Mouse (Mus musculus) olfactory bulb, adult 2 months (tissue): ENCODE data around the gene Ppp2r5d.

ENCODE experiments used
- CTCF ChIP-seq: fragments of 200-500 bp; IDR thresholded peaks from 2 replicates; pipeline ENCODE4 v1.5.1; 2012; ENCODE audit warnings: low read depth, mild to moderate bottlenecking, low read length, moderate library complexity; ENCODE audit not compliant: insufficient read depth
- POLR2A ChIP-seq: fragments of 200-500 bp; IDR thresholded peaks from 2 replicates; pipeline ENCODE4 v1.6.1; 2012; ENCODE audit warnings: mild to moderate bottlenecking, low read depth, low read length, moderate library complexity; ENCODE audit not compliant: insufficient read depth

DNA sequence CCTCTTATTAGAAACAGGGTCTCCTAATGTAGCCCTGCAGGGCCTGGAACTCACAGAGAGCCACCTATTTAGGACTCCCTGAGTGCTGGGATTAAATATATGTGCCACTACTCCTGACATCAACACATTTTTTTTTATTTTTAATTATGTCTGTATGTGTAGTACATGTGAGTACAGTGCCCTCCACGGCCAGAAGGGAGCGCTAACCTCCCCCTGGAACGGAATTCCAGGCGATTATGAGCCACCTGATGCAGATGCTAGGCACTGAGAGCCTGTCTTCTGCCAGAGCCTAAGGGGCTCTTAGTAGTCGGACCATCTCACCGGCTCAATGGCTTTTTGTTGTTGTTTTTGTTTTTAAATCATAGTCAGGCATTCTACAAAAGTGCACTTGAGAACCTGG lies 23.1 kb upstream of the Ppp2r5d start:
- TF ChIP-seq CTCF (no peak), POLR2A (no peak)
